In the genomic region with DNA sequence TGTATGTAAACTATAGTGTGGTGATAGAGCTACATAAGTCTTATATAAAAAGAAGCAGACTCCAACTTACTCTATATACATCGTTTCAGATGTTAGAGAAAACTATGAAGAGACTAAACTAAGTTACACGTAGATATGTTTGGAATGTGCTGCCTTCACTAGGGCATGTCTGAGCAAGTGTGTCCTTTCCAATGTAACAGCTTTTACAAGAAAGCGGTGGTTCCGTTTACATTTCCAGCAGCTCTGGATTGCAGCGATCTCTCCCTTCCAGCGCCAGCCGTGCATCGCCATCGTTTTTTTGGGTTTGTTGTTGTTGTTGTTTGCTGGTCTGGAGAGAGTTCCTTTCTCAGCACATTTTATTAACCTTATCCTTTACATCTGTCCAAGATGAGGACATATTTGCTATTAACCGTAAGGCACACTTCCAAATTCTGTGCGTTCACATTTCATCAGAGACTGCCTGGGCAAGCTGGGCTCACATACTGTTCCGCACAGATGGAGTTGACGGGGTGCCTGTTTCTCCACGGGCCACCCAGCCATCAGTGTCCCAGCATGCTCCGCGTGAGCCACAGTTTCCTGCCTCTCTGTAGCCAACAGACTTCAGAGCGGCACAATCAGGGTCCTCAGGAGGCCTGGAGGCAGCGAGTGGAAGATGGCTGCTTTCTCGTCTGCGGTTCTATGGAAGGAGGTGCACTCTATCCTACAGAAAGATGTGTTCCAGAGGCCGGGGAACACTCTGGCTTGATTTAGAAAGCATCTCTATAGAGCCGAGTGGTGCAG, we compare ENCODE assay signal across 9 mouse cellular contexts.
A peak's percentile ranks its signal among the peaks of the same experiment; 100 is the strongest.
DNase-seq lines count a peak whose midpoint lies in the region; ATAC-seq and TF ChIP-seq lines count a peak whose summit lies in the region.
"Had no signal": no experiment of that assay in that cellular context is flagged by ENCODE, and none has a peak within 500 bp of the region (broad histone marks: within the 10 kb centered on the region; RNA-seq: fewer than 3 reads in every experiment).

No protein-coding gene starts in this region.

- H3K27ac ChIP-seq in stomach, embryonic 15.5 days, result no peak overlapping the region
- H3K27ac ChIP-seq in stomach, postnatal 0 days (replicated peaks), result no peak overlapping the region
- peak overlapping the region; percentile 23; the same call in 1 of the 2 replicates for H3K27ac ChIP-seq in forebrain, embryonic 15.5 days (replicated peaks)
- H3K27ac ChIP-seq in thymus, adult 2 months (ENCODE audit: control insufficient read depth, insufficient read depth, low read length), result no peak overlapping the region

- ATAC-seq in stomach, embryonic 15.5 days (ENCODE audit: insufficient read depth, low FRiP score, low read depth), result 0 out of 2 replicates have a peak, but pooled peaks have one; percentile 10
- ATAC-seq in stomach, postnatal 0 days (ENCODE audit: low FRiP score, low TSS enrichment), result no peak
- ATAC-seq in forebrain, embryonic 15.5 days (replicated peaks), result peak; percentile 74
- ATAC-seq in erythroid progenitor cell, adult 5-6 weeks (replicated peaks; ENCODE audit: low FRiP score, poor library complexity, severe bottlenecking), result no peak
- ATAC-seq: Patski had no signal

- no peaks in the 10 kb centered on the region for H3K9me3 ChIP-seq in stomach, embryonic 15.5 days
- no peaks in the 10 kb centered on the region for H3K9me3 ChIP-seq in stomach, postnatal 0 days (ENCODE audit: control insufficient read depth, low read length)
- H3K9me3 ChIP-seq in forebrain, embryonic 15.5 days, result no peaks in the 10 kb centered on the region

- WGBS in stomach, embryonic 15.5 days, result 62% methylated on average over 22 of the region's 22 CpGs
- 56% methylated on average over 22 of the region's 22 CpGs for WGBS in stomach, postnatal 0 days
- WGBS in forebrain, embryonic 15.5 days, result 64% methylated on average over 22 of the region's 22 CpGs
- 87% methylated on average over 22 of the region's 22 CpGs for WGBS in thymus, adult 2 months

- no peak overlapping the region for H3K4me2 ChIP-seq in stomach, embryonic 15.5 days
- H3K4me2 ChIP-seq in stomach, postnatal 0 days (replicated peaks; ENCODE audit: low read depth), result no peak overlapping the region
- no peak overlapping the region for H3K4me2 ChIP-seq in forebrain, embryonic 15.5 days (replicated peaks)

- TF ChIP-seq POLR2A in thymus, adult 2 months (IDR thresholded peaks at IDR 0.05; ENCODE audit: control insufficient read depth, extremely low read depth, insufficient read depth, low read length, poor library complexity), result no peak

- TF ChIP-seq CTCF in stomach, postnatal 0 days (IDR thresholded peaks at IDR 0.05; ENCODE audit: low read depth), result no peak
- no peak for TF ChIP-seq CTCF in thymus, adult 2 months (IDR thresholded peaks at IDR 0.05; ENCODE audit: borderline replicate concordance, control insufficient read depth, extremely low read depth, insufficient read depth, low read length, poor library complexity)

- no peak for TF ChIP-seq EP300 in stomach, postnatal 0 days (optimal IDR thresholded peaks at IDR 0.05)

- DNase-seq in stomach, postnatal 0 days (ENCODE audit: low spot score), result no peak
- peak; percentile 56 to 86 for DNase-seq in layer of hippocampus, postnatal 14 days (ENCODE audit: low spot score in 2 of 2)
- DNase-seq in adrenal gland, postnatal 36 days, result no peak
- DNase-seq in thymus, adult 2 months, result no peak
- no peak for DNase-seq in adrenal gland, adult 8-10 months

- no peak overlapping the region for H3K4me3 ChIP-seq in stomach, embryonic 15.5 days (replicated peaks)
- H3K4me3 ChIP-seq in stomach, postnatal 0 days (ENCODE audit: low read depth, low read length), result no peak overlapping the region
- no peak overlapping the region for H3K4me3 ChIP-seq in forebrain, embryonic 15.5 days
- H3K4me3 ChIP-seq in thymus, adult 2 months (ENCODE audit: control insufficient read depth, insufficient read depth, low read length), result no peak overlapping the region

- H3K36me3 ChIP-seq in stomach, embryonic 15.5 days, result no peaks in the 10 kb centered on the region
- H3K36me3 ChIP-seq in stomach, postnatal 0 days (ENCODE audit: control insufficient read depth, insufficient read depth, low read length), result no peaks in the 10 kb centered on the region
- H3K36me3 ChIP-seq in forebrain, embryonic 15.5 days, result no peaks in the 10 kb centered on the region
- no peaks in the 10 kb centered on the region for H3K36me3 ChIP-seq in thymus, adult 2 months (ENCODE audit: control insufficient read depth, insufficient read depth, low read length)

- no peaks in the 10 kb centered on the region for H3K4me1 ChIP-seq in stomach, embryonic 15.5 days
- H3K4me1 ChIP-seq in stomach, postnatal 0 days (replicated peaks; ENCODE audit: control insufficient read depth, insufficient read depth), result no peaks in the 10 kb centered on the region
- peaks cover 23% of the 10 kb centered on the region for H3K4me1 ChIP-seq in forebrain, embryonic 15.5 days
- no peaks in the 10 kb centered on the region; the same call in 1 of the 2 replicates for H3K4me1 ChIP-seq in thymus, adult 2 months (replicated peaks; ENCODE audit: control insufficient read depth, insufficient read depth, low read length)

- no peak overlapping the region for H3K9ac ChIP-seq in stomach, embryonic 15.5 days
- H3K9ac ChIP-seq in stomach, postnatal 0 days (ENCODE audit: low read length), result no peak overlapping the region
- no peak overlapping the region for H3K9ac ChIP-seq in forebrain, embryonic 15.5 days (replicated peaks)

- H3K27me3 ChIP-seq in stomach, embryonic 15.5 days (replicated peaks), result no peaks in the 10 kb centered on the region
- H3K27me3 ChIP-seq in stomach, postnatal 0 days (ENCODE audit: control insufficient read depth, insufficient read depth, low read length), result no peaks in the 10 kb centered on the region
- H3K27me3 ChIP-seq in forebrain, embryonic 15.5 days, result no peaks in the 10 kb centered on the region
- H3K27me3 ChIP-seq in thymus, adult 2 months (ENCODE audit: control insufficient read depth, insufficient read depth, low read length), result no peaks in the 10 kb centered on the region
- H3K27me3 ChIP-seq: Patski had no signal

Comparison
In these comparisons a context has a peak if more than half of its experiments do, and no peak if none do; other contexts are left out.
1. ATAC-seq: peak in stomach, embryonic 15.5 days (single experiment) and forebrain, embryonic 15.5 days (single experiment); none in stomach, postnatal 0 days (single experiment) and erythroid progenitor cell, adult 5-6 weeks (single experiment).
2. DNase-seq: peak in layer of hippocampus, postnatal 14 days (2 of 2); none in stomach, postnatal 0 days (single experiment), adrenal gland, postnatal 36 days (0 of 2), thymus, adult 2 months (single experiment) and adrenal gland, adult 8-10 months (single experiment).